Mouse (Mus musculus) B cell, adult 67 days (primary cell): Measurements from ENCODE around the gene Sec22a. TPM values are rescaled to one million over a fixed set of nuclear protein-coding genes. Genes with fewer than 3 reads are reported as not detected.

Experiments used
- total RNA-seq, 2 experiments: library from RNA; stranded (reverse); gene quantifications; 4 replicates each; pipeline ENCODE4 v1.2.4; 2023

The Sec22a gene
- total RNA-seq = 10 to 100 TPM; 10.5 to 12.3 TPM

DNA sequence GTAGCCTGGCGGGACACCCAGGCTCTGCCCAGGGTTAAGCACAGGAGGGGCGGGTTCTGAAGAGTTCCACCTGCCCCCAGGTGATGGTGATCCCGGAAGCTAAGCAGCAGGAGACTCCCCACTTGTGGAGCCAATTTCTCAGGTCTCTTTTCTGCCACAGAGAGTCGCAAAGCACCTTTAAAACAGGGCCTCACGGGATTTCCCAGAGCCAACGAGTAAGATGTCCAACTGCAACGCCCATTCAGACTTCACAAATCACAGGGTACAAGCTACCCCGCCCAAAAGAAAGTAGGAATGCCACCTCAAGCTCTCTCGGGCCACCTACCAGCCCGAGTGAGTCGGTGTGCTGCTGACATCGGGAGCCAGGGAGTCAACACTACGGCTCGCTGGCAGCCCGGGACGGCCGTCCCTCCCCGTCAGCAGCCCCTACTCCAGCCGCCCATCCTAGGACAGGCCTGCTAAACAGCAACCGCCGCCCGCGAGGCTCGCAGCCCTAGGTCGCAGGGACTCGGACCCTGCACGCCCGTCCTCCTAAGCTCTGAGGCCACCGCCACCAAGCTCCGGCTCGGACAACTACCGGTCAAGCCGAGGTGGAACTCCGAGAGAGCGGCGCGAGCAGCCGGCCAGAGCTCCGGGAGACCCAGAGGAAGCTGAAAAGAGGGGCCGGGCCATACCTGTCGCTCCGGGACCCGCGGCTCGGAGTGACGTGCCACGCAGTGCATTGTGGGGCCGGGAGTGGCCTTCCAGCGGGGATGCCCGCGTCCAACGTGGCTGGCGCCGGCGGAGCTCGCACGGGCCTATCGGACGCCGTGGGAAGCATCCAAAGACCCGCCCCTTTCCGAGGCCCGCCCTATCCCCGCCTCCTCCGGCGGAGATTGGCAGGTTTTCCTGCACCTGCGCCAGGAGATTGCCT, at the start of gene Sec22a:
Sec22a (minus strand) TSS at position 769 of the 913 bp plus-strand sequence.

Other genes starting within 250 kb of the Sec22a start
- gene Adcy5, start 209.0 kb downstream of the Sec22a start, total RNA-seq = under 1 TPM in 1 of 2 experiments, not detected in 1; 0.09 TPM
- gene Pdia5, start 127.0 kb upstream of the Sec22a start, total RNA-seq = not detected
- gene Sema5b, start 177.2 kb upstream of the Sec22a start, total RNA-seq = not detected